Mouse (Mus musculus) adrenal gland, postnatal 4 days (tissue): ENCODE measurements around the gene Ncor2. TPM values are rescaled to one million over a fixed set of nuclear protein-coding genes. Genes with fewer than 3 reads are reported as not detected.

Experiments
- DNase-seq, 2 experiments: peaks; one replicate each; pipeline ENCODE4 v3.0.0; 2021 to 2022; ENCODE audit warnings: low spot score in 2 of 2, mixed read lengths in 2 of 2
- total RNA-seq, 2 experiments: library from RNA; stranded (reverse); gene quantifications; 2 replicates each; pipeline ENCODE4 v1.2.3; 2021

Ncor2 gene
- total RNA-seq, 2 experiments from 2014 or later, result 240 to 243 TPM

DNA sequence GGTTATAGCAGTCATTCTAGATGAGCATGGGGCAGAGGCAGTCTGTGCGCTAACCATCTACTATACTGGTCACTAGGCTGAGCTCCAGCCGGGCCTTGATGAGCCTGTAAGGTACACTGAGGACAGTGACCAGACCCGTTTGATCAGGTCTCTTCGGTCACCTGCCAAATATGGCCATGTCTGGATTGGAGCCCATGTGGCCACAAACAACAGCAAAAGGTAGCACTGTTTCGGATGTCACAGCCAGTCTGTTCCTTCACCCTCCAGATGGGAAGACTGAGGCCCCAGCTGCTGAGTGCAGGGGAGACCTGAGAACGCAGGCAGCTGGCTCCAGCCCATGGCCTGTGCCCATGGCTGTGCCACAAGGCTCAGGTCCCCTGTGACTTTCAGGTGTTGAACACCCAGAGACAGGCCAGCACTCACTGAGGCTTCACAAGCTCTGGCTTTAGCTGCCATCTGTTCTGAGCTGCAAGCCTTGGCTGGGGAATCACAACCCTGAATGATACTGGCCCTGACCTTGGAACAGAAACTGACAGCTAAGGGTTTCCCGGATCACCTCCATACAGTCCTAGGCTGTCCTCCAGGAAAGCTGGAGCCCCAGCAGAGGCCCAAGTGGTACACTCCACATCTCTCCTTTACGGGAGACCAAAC, 139.5 kb downstream of the Ncor2 start:
- DNase-seq, result no peak

DNA sequence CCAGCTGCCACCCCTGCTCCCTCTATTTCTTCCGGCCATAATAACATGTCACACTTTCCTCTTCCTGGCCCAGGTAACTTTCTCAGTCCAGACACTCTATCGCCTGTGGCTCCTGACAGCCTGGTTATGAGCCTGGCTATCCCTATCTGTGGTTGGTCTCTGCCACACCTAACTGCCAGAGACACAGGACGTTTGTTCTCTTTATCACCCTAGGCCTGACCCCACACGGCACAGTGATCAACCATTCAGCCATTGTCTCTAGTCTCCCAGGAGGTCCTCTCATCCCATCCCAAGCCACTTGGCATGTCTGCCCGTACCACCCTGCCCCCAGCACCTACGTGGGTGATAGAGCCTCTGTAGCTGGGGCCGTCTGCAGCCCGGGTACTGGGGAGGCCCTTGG, 142.5 kb downstream of the Ncor2 start:
- DNase-seq, result no peak

DNA sequence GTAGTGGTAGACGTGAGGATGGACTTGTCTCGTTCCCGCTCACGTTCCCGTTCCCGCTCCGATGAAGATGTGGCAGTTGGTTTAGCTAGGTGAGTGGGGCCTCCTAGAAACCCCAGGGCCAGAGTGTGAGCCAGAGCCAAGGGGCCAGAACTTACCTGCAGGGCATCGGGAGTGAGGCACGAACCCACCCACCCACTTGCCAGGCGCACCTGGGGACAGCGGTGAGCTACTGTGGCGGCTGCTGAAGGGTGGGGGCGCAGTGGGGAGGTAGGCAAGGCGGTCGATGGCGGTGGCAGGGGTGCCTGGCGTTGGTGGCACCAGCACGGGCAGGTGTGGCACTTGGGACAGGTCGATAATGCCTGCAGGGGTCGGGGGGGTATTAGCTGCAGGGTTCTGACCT, 150.1 kb downstream of the Ncor2 start:
- DNase-seq, result no peak

DNA sequence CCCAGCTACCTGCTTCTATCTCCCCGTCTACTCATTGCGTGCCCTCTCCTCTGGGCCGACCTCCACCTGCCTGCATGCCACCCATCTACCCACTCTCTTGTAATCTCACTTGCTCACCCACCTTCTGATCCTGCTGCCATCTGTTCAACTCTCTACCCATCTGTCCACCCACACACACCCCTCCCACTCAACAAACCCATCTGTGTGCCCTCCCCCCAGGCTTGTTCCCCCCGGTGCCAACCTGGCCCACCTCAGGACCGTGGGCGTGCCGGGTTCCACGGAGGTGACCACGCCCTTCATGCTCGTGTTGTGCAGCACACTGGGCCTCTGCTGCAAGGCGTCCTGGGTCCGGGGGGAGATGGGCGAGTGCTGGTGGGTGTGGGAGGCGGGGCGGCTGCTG, 150.6 kb downstream of the Ncor2 start:
- no peak for DNase-seq

DNA sequence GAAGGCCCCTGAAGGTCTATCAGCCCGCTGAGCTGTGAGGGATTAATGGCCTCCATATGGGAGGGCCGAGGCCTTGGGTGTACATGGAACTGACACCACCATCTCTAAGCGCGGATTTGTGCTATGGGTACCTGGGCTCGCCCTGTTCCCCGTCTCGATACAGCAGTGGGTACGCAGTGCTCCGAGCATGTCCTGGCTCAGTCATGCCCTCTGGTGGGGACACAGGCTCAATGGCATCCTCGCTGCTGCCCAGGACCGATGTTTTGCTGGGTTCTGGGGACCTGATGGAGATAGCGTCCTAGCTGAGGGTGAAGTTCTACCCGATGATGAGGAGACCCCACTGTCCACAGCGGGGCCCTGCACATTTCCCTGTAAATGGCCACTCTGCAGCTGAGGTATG, 155.0 kb downstream of the Ncor2 start:
- no peak for DNase-seq

DNA sequence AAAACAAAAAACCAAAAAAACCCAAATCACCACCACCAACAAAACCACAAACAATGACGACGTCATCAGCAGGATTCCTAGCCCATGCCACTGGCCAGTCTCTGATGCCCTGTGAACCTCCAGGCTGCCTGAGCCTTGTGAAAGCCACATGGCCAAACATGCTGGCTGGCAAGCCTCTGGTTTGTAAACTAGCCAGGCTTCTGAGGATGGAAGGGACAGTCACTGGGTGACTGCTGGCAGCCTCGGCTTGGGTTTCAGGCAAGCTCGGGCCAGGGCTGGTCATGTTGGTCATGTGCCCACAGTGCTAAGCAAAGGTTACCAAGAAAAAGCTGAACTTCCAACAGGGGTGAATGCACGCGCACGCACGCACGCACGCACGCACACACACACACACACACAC, 157.7 kb downstream of the Ncor2 start:
- DNase-seq, result no peak

DNA sequence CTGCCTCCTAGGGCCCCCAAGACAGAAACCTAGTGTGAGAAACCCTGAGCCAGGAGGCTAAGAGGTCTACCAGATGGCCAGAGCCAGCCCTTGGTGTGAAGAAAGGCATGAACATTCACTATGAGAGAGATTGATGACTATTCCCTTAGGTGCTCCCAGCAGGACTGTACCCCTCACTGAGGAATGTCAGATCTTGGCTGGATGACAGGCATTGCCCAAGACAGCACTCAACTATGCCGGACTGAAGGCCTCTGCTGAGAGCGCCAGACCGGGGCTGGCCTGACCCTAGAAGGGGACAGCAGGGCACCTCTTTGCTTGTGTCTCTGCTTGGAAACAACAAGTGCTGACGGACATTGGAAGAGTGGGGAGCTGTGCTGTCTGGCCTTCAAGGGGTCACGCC, 159.9 kb downstream of the Ncor2 start:
- no peak for DNase-seq

DNA sequence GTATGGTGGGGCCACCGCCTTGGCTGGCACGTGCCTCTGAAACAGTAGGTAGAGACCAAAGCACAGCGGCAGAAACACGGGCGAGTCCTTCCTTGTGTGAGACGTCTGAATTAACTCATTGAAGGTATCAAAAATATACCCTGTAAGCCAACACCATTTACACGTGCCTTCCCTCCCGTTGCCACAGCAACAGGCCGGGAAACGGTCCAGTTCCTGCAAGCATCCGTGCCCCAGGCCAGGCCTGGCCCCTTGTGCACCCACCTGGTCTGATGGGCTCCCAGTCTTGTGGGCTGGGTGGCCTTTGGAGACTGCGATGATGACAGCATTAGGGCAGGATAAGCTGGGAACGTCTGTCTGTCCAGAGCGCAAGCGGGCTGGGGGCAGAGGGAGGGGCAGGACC, 161.7 kb downstream of the Ncor2 start:
- no peak for DNase-seq

DNA sequence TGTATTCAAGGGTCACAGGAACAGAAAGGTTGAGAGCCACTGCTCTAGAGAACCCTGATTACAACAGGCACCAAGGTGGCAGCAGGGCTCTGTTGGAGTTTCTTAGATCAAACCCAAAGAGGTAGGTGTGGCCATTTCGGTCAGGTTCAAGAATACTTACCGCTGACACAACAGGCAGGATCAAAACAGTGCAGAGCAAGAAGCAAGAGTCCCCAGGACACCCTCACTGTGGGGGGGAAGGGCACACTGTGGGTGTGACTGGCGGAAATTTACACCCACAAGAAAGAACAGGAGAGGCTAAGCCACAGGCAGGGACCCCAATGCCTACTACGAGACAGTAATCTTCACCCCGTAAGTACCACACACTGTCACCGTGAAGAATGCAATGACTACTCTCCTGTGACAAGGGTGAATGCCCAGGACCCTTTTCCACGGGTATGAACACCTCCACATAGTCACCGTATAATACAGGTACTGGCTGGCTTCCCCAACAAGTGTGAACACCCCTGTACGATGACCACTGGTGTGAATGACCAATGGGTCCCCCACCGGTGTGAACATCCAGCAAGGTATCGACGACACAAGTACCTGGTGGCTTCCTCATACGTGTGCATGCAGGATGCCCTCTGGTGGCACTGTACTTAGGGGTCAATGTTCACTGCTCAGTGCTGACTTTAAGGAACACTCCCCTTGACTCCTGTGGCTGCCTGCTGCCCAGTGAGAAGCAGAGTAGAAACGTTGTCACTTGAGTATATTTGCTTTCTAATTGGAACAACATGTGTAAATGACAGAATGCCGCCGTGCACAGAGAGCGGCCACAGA, 162.4 kb downstream of the Ncor2 start:
- DNase-seq, result no peak

DNA sequence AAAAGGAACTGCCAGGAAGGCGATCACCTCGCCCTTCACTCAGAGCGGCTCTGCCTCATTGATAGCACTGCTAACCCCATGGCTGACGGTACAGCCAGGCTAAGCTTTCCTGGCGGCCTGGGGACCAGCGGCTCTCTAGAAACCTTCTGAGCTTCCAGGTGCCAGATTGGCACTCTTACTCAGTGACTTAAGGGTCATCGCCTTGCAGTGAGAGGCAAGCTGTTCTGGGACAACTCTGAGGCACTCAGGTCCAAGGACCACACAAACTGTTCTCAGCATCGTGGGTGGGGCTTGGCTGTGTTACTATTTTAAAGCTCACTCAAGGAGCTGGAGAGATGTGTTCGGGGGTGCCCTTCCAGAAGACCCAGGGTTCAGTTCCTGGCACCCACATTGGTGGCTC, 163.4 kb downstream of the Ncor2 start:
- no peak for DNase-seq

DNA sequence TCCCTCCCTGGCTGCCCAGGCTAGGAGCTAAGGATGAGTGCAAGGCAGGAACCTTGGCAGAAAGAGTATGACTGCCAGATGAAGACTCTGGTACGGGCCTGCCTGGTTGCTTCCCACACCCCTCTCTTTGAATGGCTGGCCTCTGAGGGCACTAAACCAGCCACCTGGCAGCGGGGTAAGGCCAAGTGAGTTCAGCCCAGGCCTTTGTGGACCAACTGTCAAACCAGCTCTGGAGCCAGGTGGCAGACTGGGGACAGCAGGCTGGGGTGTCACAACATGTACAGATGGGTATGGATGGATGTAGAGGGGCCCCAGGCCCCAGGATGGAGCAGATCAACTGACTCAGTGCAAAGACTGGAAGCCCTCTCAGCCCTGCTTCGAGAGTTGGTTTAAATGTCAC, 164.0 kb downstream of the Ncor2 start:
- DNase-seq, result no peak

DNA sequence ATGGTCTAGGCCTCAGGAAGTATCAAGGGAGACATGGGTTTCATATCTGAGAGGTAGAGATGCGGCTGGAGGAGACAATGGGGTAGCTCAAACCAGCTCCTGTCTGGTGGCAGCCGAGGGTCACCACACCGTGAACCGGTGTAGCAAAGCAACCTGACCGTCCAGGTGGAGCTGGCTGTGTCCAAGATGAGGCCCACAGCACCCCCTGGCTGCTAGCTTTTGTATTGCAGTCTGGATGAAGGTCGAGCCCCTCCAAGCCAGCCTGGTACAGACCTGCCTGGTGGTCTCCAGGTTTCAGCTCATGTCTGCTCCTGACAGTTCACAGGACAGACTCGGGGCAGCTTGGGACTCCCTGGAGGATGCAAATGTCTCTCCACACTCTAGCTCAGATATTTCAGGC, 164.5 kb downstream of the Ncor2 start:
- DNase-seq, result peak; percentile 38 to 45

DNA sequence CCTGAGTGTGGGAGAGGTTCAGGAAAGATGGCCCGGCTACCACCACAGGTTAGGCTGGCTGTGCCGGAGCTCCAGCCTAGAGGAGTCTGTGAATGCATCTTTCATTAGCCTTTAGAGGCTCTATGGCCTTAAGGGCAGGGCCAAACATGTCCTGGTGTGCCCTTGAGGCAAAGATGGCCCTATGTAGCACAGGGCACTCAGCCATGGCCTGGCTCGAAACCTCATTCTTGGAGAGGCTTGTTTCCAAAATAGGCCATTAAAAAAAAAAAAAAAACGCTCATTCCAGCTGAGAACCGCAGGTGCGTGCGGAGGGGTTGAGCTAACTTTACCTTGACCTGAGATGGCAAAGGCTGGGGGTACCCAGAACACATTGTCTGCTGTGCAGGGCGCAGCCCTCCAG, 167.4 kb downstream of the Ncor2 start:
- no peak for DNase-seq

DNA sequence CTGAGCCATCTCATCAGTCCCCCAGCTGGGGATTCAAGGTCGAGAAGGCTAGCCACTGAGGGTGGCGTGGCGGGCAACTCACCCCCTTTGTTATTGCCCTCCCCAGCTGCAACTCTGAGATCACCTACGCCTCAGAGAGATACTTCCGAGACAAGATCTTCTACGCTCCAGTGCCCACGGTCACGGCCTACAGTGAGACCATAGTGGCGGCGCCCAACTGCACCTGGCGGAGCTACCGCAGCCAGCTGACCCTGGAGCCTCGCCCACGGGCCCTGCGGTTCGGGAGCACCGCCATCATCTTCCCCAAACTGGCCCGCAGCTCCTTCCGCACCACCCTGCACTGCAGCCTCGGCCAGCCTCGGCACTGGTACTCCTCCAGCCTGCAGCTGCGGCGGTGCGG, 167.9 kb downstream of the Ncor2 start:
- DNase-seq, result no peak

DNA sequence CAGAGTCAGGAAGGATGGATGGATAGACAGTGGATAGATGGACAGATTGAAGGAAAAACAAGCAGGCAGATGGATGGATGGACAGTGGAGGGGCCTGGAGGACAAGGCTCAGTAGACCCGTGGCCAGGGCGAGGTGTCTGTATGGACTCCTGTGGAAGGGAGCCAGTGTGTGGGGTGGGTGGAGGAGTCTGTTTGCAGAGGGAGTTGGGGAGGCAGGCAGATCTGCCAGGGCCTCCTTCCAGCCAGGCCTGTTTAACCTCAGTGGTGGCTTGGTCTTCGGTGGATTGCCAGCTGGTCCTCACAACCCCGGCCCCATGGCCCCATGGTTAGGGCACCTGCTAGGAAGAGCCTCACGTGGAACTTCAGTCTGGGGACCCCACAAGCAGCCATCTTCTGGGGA, 172.1 kb downstream of the Ncor2 start:
- no peak for DNase-seq

DNA sequence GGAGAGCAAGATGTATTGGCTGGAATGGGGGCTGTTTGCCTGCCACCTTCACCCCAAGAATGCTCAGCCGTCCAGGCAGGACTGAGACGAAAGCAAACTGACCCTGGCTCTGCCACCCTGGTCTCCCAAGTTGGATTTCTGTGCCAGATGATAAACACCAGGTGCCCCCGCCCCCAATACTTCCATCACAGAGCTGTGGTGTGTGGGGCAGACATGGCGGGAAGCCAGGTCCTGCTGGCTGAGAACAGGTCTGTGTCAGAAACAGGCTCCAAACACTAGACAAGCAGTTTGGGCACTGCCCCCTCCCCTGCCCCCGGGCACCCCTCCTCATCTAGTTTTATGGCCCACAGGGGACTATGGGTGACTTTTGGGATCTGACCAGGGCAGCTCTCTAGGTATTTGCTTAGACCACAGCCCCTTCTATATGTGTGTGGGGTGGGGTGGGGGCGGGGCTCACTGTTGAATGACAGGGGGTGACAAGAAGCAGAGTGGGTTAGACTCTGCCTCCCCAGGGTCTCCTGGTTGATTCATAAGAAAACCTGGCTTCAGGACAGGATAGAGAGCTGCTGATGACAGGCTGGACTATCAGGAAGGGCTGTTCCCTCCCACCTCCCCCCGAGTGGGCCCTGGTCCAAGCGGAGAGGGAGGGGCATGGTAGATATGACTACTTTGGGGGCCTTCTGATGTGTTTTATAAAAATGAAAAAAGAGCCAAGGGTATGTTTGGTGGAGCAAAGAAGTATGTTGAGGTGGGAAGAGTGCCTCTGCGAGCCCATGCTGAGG, 173.0 kb downstream of the Ncor2 start:
- no peak for DNase-seq

DNA sequence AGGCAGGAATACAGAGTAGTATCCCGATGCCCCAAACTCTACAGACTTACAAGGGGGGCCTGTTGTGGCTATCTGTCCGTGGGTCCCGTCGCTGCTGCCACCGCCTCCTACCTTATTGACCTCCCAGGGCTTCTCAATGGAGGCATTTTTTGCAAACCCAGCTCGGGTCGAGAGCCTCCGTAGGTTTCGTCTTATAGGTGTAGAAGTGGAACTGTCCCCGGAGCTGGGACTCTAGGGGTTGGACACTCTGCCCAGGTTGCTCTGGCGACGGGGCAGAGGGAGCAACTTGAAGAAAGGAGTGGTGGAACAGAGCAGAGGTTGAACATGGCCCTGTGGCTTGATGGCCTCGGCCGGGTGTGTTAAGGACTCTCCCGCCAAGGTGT, 175.2 kb downstream of the Ncor2 start:
- DNase-seq, result no peak

DNA sequence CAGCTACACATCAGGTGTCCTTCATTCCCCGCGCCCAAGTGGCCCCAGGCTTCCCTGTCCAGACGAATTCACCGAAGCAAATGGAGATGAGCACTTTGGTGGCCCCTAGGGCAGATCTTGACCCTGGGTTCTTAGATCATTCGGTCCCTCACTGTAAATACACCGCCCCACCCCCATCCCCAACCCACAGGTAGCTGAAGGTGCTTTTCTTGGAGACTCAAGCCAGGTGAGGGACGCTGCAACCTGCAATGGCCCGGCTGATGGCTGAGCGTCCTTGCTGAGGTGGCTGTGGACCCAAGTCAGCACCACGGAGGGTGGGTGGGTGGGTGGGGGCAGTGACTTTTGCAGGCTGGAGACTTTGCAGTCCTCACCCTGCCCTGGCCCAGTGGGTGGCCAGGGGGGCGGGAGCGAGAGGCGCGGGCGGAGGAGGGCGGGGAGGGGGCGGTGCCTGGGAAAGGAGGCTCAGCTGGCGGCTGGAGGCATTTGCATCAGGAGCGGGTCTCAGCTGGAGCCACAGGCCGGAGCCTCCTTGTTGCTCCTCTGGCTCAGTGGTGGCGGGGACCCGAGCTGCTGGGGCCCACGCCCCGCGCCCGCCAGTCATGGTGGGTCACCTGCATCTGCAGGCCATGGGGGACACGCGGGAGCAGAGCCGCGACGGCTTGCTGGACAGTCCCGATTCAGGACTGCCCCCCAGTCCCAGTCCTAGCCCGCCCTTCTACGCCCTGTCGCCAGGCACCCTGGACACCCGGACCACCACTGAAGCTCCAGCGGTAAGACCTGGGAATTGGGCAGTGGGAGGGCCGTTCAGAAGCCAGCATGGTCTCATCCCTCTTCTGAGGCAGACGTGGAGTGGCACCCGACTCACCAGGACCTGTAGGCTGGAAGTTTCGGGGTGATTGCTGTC, 175.8 kb downstream of the Ncor2 start, which contains the start of gene Rflna:
Gene Rflna (plus strand): TSS at position 253 of the 904 bp plus-strand sequence.
- DNase-seq, result no peak

DNA sequence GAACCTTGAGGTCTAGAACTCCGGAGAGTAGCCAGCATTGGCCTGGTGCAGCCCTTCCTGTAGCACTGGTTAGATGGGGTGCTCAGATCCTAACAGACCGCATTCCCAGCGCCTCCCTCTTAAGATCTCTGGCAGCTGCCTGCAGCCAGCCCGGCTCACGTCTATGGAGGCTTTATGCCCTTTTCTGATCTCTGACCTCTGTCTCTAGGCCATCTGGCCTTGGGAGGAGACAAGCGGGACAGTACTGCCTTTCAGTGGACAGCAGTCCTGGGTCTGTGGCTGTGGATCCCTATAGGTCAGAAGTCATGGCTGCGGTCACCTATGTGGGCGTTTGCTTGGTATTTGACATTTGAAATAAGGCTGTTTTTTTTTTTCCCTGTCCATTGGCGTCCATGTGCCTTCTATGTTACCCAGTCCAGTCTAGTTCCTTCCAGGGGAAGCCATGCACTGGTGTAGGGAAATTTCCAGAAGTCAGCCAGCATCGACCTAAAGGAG, 178.2 kb downstream of the Ncor2 start:
- no peak for DNase-seq

DNA sequence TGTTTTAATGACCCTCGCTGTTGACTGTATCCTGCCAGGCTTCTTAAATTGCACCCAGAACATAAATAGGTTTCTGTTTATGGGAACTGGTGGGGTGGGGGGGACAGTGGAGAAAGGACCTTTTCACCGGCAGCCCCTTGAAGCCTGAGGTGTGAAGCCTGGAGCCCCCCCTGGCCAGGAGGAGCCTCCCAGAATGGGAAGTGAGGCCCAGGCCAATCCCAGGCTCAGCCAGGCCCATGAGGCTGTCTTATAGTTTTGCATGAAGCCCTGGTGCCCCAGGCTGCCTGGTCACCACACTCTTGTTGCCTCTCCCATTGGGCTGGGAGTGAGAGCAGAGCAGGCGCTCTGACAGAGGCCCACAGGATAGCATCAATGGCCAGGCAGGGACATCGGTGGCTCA, 181.1 kb downstream of the Ncor2 start:
- no peak for DNase-seq

DNA sequence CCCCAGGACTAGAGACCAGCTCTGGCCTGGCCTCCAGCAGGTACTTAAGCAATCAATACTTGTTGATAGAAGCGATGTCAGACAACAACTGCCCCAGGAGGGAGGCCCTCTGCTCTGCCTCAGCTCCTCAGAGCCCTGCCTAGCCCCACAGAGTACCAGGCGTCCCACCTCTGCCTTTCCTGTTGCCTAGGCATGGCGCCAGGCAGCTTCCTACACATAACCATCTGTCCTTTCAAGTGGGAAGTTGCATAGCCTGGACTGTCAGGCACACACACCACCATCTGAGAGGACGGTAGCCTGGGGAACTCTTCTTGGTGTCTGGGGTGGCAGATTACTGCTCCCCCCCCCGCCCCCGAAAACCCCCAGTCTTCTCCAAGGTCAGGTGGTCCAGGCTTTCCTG, 182.2 kb downstream of the Ncor2 start:
- DNase-seq, result no peak
